8 mouse cellular contexts compared by ENCODE assay signal in the genomic region with DNA sequence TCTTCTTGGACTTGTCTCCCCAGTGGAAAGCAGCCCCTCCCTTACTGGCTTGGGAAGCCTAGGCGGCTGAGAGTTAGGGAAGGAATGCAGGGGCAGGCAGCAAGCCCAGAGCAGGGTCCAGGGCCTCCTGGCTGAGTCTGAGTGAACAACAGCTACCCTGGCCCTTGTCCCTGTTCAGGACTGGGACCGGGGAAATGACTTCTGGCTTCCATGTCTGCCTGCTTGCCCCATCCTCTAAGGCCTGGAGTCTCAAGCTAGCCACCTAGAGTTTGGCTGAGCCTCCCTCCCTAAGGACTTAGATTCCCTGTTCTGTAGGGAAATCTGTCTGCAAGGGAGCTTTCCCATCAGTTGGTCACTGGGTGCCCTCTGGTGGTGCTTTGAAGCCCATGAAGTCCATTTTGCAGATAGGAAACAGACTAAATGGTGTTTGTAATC. TPM values are rescaled to one million over a fixed set of nuclear protein-coding genes. Genes with fewer than 3 reads are reported as not detected.
DNase-seq lines count a peak whose midpoint lies in the region; ATAC-seq lines count a peak whose summit lies in the region.

No protein-coding gene starts in this region.

- peaks cover 29% of the 10 kb centered on the region for H3K4me1 ChIP-seq in stomach, embryonic 15.5 days

- intact Hi-C loops in heart, postnatal 14 days (cut with DNase I), result no loop called here

- WGBS in stomach, embryonic 15.5 days, result 7% methylated on average over 2 of the region's 2 CpGs

- no peak overlapping the region for H3K27ac ChIP-seq in stomach, embryonic 15.5 days

- no peak overlapping the region for H3K4me3 ChIP-seq in stomach, embryonic 15.5 days (replicated peaks)

- H3K9me3 ChIP-seq in stomach, embryonic 15.5 days, result no peaks in the 10 kb centered on the region

- H3K36me3 ChIP-seq in stomach, embryonic 15.5 days, result peaks cover 9% of the 10 kb centered on the region

- no peaks in the 10 kb centered on the region for H3K27me3 ChIP-seq in stomach, embryonic 15.5 days (replicated peaks)

- ATAC-seq in cerebellum, adult (ENCODE audit: insufficient number of reproducible peaks, low FRiP score, low TSS enrichment), result no peak
- no peak for ATAC-seq in stomach, embryonic 15.5 days (ENCODE audit: insufficient read depth, low FRiP score, low read depth)

- peak overlapping the region; percentile 98; the same call in 1 of the 2 replicates for H3K4me2 ChIP-seq in stomach, embryonic 15.5 days

- DNase-seq in cerebellum, adult 11 months, result peak; percentile 44
- peak; percentile 90 for DNase-seq in MN1 (ENCODE audit: low spot score)
- DNase-seq in embryo, embryonic 10 days (ENCODE audit: low spot score), result peak; percentile 81
- DNase-seq in heart, postnatal 14 days, result peak; percentile 77
- peak; percentile 74 for DNase-seq in layer of hippocampus, adult 9-11 months
- peak; percentile 88 for DNase-seq in lung, postnatal 10 days

- H3K9ac ChIP-seq in stomach, embryonic 15.5 days, result no peak overlapping the region

RNA-seq across cellular contexts. Expression of a gene that starts 1.3 kb away (rescaled TPM):
- total RNA-seq in heart, postnatal 14 days (2021), result 10 to 100 TPM in 1 of 2 experiments, 1 to 10 TPM in 1; 8.3 to 11.4 TPM
- 3.8 and 4.8 TPM in 2 replicates for polyA plus RNA-seq in stomach, embryonic 15.5 days (2015; fragmentation: Nextera tagmentation; extraction: Ambion mirVana)

RNA-seq across cellular contexts. Expression of a gene that starts 16.9 kb away (rescaled TPM):
- under 1 TPM in 1 of 2 experiments, not detected in 1; 0.10 TPM for total RNA-seq in heart, postnatal 14 days (2021)
- polyA plus RNA-seq in stomach, embryonic 15.5 days (2015; fragmentation: Nextera tagmentation; extraction: Ambion mirVana), result 0.22 TPM in 2 replicates

RNA-seq across cellular contexts. Expression of a gene that starts 32.7 kb away (rescaled TPM):
- 10 to 100 TPM; 14.5 to 14.7 TPM for total RNA-seq in heart, postnatal 14 days (2021)
- 31.1 and 33.4 TPM in 2 replicates for polyA plus RNA-seq in stomach, embryonic 15.5 days (2015; fragmentation: Nextera tagmentation; extraction: Ambion mirVana)

RNA-seq across cellular contexts. Expression of a gene that starts 38.0 kb away (rescaled TPM):
- total RNA-seq in heart, postnatal 14 days (2021), result under 1 TPM; 0.14 to 0.37 TPM
- polyA plus RNA-seq in stomach, embryonic 15.5 days (2015; fragmentation: Nextera tagmentation; extraction: Ambion mirVana), result 0.61 and 0.65 TPM in 2 replicates

RNA-seq across cellular contexts. Expression of a gene that starts 59.2 kb away (rescaled TPM):
- total RNA-seq in heart, postnatal 14 days (2021), result 10 to 100 TPM; 38.4 to 46.7 TPM
- polyA plus RNA-seq in stomach, embryonic 15.5 days (2015; fragmentation: Nextera tagmentation; extraction: Ambion mirVana), result 39.2 and 44.2 TPM in 2 replicates
